ENCODE assay signal across 21 mouse cellular contexts in genomic region chr6:121002952-121003351, GRCm38 (mm10).
A peak's percentile ranks its signal among the peaks of the same experiment; 100 is the strongest.
DNase-seq lines count a peak whose midpoint lies in the region; ATAC-seq and TF ChIP-seq lines count a peak whose summit lies in the region.
"Had no signal": no experiment of that assay in that cellular context is flagged by ENCODE, and none has a peak within 500 bp of the region (broad histone marks: within the 10 kb centered on the region; RNA-seq: fewer than 3 reads in every experiment).

No protein-coding gene starts in this region.

- H3K4me3 ChIP-seq in hindbrain, embryonic 13.5 days, result no peak overlapping the region
- no peak overlapping the region for H3K4me3 ChIP-seq in hindbrain, embryonic 11.5 days (ENCODE audit: low read depth, low read length)
- H3K4me3 ChIP-seq in E14TG2a.4 (replicated peaks; ENCODE audit: low read length), result peak overlapping the region; percentile 39
- H3K4me3 ChIP-seq: embryonic facial prominence, embryonic 12.5 days; heart, adult 2 months; heart, embryonic 15.5 days; hindbrain, embryonic 15.5 days; left cerebral cortex, adult 2 months; megakaryocyte, embryonic 14.5 days had no signal

- 70% methylated on average over 3 of the region's 3 CpGs for WGBS in hindbrain, embryonic 13.5 days
- whole genome bisulfite sequencing in hindbrain, embryonic 11.5 days, result 79% methylated on average over 3 of the region's 3 CpGs

- H3K27ac ChIP-seq in hindbrain, embryonic 13.5 days, result no peak overlapping the region
- no peak overlapping the region for H3K27ac ChIP-seq in hindbrain, embryonic 11.5 days (ENCODE audit: low read depth, low read length)
- H3K27ac ChIP-seq: embryonic facial prominence, embryonic 12.5 days; heart, adult 2 months; heart, embryonic 15.5 days; hindbrain, embryonic 15.5 days; left cerebral cortex, adult 2 months; liver, embryonic 14.5 days had no signal

- H3K4me2 ChIP-seq in hindbrain, embryonic 13.5 days, result no peak overlapping the region
- H3K4me2 ChIP-seq in hindbrain, embryonic 11.5 days (replicated peaks; ENCODE audit: low read depth, low read length), result no peak overlapping the region
- H3K4me2 ChIP-seq: embryonic facial prominence, embryonic 12.5 days; heart, embryonic 15.5 days; hindbrain, embryonic 15.5 days had no signal

- H3K9me3 ChIP-seq in hindbrain, embryonic 13.5 days, result no peaks in the 10 kb centered on the region
- no peaks in the 10 kb centered on the region for H3K9me3 ChIP-seq in hindbrain, embryonic 11.5 days (ENCODE audit: control insufficient read depth, low read length)
- no peaks in the 10 kb centered on the region for H3K9me3 ChIP-seq in E14TG2a.4 (ENCODE audit: low read length)
- H3K9me3 ChIP-seq: embryonic facial prominence, embryonic 12.5 days; heart, embryonic 15.5 days; hindbrain, embryonic 15.5 days; megakaryocyte, embryonic 14.5 days had no signal

- no peak for TF ChIP-seq POLR2A in brain, embryonic 14.5 days (IDR thresholded peaks at IDR 0.05; ENCODE audit: borderline replicate concordance, extremely low read depth, insufficient read depth, insufficient read length, poor library complexity, severe bottlenecking)

- 0 out of 2 replicates have a peak, but pooled peaks have one; percentile 40 for ATAC-seq in hindbrain, embryonic 13.5 days (ENCODE audit: low FRiP score)
- no peak for ATAC-seq in hindbrain, embryonic 11.5 days (ENCODE audit: low FRiP score)
- ATAC-seq: activated CD4-positive, CD25-positive, alpha-beta regulatory T cell, adult 4 months had no signal

- H3K36me3 ChIP-seq in hindbrain, embryonic 13.5 days, result peaks cover 67% of the 10 kb centered on the region
- no peaks in the 10 kb centered on the region for H3K36me3 ChIP-seq in hindbrain, embryonic 11.5 days (ENCODE audit: control insufficient read depth, insufficient read depth, low read length)
- peaks cover 38% of the 10 kb centered on the region for H3K36me3 ChIP-seq in E14TG2a.4 (ENCODE audit: insufficient read depth, low read length)

- peaks cover 5% of the 10 kb centered on the region for H3K4me1 ChIP-seq in hindbrain, embryonic 13.5 days (replicated peaks)
- H3K4me1 ChIP-seq in hindbrain, embryonic 11.5 days (replicated peaks; ENCODE audit: control insufficient read depth, insufficient read depth, low read length), result no peaks in the 10 kb centered on the region
- peaks cover 34% of the 10 kb centered on the region for H3K4me1 ChIP-seq in E14TG2a.4 (replicated peaks; ENCODE audit: low read depth, low read length)
- H3K4me1 ChIP-seq: hindbrain, embryonic 15.5 days had no signal

- DNase-seq in cerebellum, adult 9-11 months, result peak; percentile 25
- DNase-seq in cerebellum, postnatal 4 days (ENCODE audit: low spot score in 2 of 2), result no peak
- no peak for DNase-seq in hindbrain, embryonic 11.5 days (ENCODE audit: low spot score)
- DNase-seq in brain, embryonic 14.5 days (ENCODE audit: low read depth), result peak; percentile 34
- DNase-seq in kidney, adult 9 months, result no peak
- no peak for DNase-seq in adrenal gland, postnatal 14 days
- DNase-seq: cerebellum, postnatal 25 days; heart, adult 2 months; kidney, adult 11 months; kidney, postnatal 10 days; lung, postnatal 14 days; thymus, postnatal 25 days had no signal

- H3K27me3 ChIP-seq in hindbrain, embryonic 13.5 days, result no peaks in the 10 kb centered on the region
- H3K27me3 ChIP-seq in hindbrain, embryonic 11.5 days (ENCODE audit: control insufficient read depth, insufficient read depth, low read length), result no peaks in the 10 kb centered on the region
- no peaks in the 10 kb centered on the region for H3K27me3 ChIP-seq in E14TG2a.4 (ENCODE audit: insufficient read depth, low read length)
- H3K27me3 ChIP-seq: embryonic facial prominence, embryonic 12.5 days; heart, embryonic 15.5 days; hindbrain, embryonic 15.5 days; megakaryocyte, embryonic 14.5 days had no signal

- H3K9ac ChIP-seq in hindbrain, embryonic 13.5 days, result no peak overlapping the region
- no peak overlapping the region for H3K9ac ChIP-seq in hindbrain, embryonic 11.5 days (ENCODE audit: low read depth, low read length)
- H3K9ac ChIP-seq: embryonic facial prominence, embryonic 12.5 days; heart, embryonic 15.5 days; hindbrain, embryonic 15.5 days; liver, embryonic 14.5 days had no signal

- no peak for TF ChIP-seq CTCF in E14TG2a.4 (conservative IDR thresholded peaks at IDR 0.05; ENCODE audit: low read length)
- TF ChIP-seq CTCF in brain, embryonic 14.5 days (IDR thresholded peaks at IDR 0.05; ENCODE audit: borderline replicate concordance, extremely low read depth, insufficient read depth, insufficient read length), result no peak

Comparison
In these comparisons a context has a peak if more than half of its experiments do, and no peak if none do; other contexts are left out.
1. DNase-seq: peak in cerebellum, adult 9-11 months (single experiment) and brain, embryonic 14.5 days (single experiment); none in cerebellum, postnatal 4 days (0 of 2), hindbrain, embryonic 11.5 days (single experiment), kidney, adult 9 months (single experiment) and adrenal gland, postnatal 14 days (single experiment).